Mouse (Mus musculus): ENCODE measurements around the gene Map3k5. TPM values are rescaled to one million over a fixed set of nuclear protein-coding genes. Genes with fewer than 3 reads are reported as not detected.

Map3k5 gene
- total RNA-seq, 2 experiments from 2014 or later: 25.6 to 28.2 TPM

GRCm38 (mm10) chr10:19935295-19935623 lies 987 bp downstream of the Map3k5 start:
- peak; percentile 9 to 35 for DNase-seq

GRCm38 (mm10) chr10:19935821-19936367 lies 1.6 kb downstream of the Map3k5 start:
- DNase-seq: no peak

DNA sequence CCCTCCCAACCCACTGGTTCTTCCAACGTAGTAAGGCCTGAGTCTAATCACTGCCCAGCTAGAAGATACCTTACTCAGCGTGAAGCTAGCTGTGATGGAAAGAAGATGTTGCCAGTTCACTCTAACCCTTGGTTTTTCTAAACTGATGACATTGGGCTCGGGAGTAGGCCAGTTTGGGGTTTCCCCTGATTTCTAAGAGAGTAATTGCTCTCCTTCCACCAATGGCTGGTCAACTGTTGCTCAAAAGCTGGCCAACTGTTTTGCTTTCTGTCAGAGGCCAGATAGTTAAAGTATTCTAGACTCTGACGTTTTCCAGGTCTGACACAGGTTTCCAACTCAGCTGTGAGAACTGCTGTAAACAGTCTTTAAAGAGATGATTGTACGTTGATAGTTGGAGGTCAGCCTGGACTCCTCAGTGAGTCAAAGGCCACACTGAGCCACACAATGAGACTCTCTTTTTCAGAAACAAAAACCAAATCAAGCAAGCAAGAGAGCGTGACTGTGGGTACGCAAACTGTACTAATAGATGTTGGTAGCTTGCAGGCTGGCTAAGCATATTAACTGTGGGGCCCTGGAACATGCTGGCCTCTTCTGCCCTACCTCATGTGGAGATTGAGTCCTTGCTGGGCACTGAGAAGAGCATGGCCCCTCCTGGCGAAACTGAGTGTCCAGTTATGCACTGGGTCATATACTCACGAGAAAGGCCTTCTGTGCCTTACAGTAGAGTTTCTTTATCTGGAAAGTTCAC lies 2.9 kb downstream of the Map3k5 start:
- no peak for DNase-seq

DNA sequence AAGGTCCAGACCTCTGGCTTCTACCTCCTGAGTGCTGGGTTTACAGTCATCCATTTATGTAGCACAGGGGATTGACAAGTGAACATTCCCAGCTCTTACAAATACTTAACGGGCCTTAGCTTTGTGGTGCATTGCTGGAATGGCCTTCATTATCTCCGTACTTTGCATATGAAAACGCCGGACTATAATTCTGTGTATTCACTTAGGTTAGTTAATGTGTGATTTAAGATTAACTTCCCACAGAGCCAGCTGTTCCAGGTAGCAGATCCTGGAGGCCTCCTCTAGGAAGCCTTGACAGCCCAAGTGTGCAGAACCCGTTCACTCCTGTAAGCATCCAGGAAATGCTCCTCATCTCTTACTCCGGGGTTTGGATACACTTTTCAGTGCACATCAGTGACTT lies 4.5 kb downstream of the Map3k5 start:
- DNase-seq: no peak

- DNase-seq: peak; percentile 12 to 34
Observed at GRCm38 (mm10) chr10:19939282-19939705, 5.0 kb downstream of the Map3k5 start.

DNA sequence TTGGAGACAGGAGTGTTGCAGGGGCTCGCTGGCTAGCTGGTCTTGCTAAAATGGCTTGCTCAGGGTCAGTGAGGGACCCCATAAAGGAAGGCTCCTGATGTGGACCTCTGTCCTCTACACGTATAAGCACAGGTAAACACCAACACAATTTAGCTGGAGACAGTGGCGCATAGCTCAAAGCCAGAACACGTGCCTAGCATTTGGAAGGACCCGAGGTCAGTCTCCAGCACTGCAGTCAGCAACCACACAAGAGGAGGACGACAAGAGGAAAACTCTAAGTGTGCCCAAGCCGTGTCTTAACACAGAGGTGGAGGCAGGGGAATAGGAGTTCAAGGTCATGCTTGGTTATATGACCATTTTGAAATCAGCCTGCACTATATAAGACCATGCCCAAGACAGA lies 5.9 kb downstream of the Map3k5 start:
- DNase-seq: no peak

DNA sequence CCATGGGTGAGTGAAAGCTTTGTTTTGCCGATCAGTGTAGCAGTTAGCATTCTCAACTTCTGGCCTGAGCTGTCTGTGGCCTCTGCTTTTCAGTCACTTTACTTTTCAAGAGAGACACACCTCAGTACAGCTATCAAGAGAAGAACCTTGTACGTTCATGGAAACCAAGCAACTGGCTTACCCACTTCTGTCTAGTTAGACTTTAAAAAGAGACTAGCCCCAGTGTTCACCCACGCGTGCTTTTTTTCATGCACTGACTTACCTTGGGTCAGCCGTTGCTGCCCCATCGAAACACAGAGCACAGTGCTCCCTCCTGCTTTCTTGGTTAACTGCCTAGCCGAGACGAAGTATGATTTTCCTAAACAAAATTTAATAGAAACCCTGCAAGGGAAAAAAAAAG lies 6.4 kb downstream of the Map3k5 start:
- no peak for DNase-seq

DNA sequence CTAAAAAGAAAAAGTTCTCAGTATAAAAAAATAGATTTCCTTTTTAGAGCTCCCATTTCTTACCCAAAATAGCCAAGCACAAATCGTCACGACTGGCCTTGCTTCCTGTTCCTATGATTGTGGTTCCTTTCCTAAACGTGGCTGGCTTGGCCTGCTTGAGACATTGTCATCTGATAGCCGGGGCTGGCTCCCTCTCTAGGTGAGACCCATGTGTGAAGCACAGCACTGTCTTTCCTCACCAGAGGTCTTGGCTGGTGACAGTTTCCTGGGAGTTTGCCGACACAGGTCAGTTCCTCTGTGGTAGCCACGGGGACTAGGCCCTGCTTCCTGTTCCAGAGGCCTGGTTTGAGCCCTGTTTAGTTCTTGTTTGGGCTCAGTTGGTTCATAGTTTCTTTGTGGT lies 6.8 kb downstream of the Map3k5 start:
- peak; percentile 15 to 28 for DNase-seq

DNA sequence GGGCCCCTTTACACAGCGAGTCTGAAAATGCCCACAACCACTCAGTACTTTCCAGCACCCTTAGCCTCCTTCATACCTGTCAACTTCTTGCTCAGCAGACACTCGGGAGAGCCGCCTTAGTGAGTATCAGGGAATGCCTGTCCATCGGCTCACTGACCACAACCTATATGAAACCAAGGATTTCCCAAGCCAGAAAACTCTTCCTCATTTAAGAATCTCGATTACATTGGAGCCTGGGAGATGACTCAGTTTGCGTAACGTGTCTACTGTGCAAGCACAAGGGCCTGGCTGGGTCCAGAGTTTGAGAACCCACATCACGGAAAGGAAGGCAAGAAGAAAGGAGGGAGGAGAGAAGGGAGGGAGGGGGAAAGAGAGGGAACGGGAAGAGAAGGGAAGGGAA lies 7.6 kb downstream of the Map3k5 start:
- no peak for DNase-seq

GRCm38 (mm10) chr10:19942621-19943020 lies 8.3 kb downstream of the Map3k5 start:
- no peak for DNase-seq

GRCm38 (mm10) chr10:19945651-19946050 lies 11.4 kb downstream of the Map3k5 start:
- DNase-seq: no peak

GRCm38 (mm10) chr10:19946644-19947043 lies 12.4 kb downstream of the Map3k5 start:
- DNase-seq: no peak

DNA sequence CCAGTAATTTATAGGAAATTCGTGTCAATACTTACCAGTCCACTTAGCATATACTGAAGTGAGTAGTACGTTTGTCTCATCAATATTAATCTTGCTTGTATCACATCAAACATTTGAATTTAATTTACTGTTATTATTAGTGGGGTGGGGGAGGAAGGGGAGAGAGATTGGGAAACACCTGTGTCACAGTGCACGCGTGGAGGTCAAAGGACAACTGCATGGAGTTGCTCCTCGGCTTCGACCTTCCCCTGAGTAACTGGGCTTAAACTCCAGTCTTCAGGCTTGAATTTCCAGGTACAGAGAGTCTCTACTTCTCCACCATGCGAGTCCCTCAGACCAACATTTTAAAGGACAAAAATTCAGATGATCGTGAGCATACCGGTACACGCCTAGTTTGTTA lies 13.2 kb downstream of the Map3k5 start:
- no peak for DNase-seq

DNA sequence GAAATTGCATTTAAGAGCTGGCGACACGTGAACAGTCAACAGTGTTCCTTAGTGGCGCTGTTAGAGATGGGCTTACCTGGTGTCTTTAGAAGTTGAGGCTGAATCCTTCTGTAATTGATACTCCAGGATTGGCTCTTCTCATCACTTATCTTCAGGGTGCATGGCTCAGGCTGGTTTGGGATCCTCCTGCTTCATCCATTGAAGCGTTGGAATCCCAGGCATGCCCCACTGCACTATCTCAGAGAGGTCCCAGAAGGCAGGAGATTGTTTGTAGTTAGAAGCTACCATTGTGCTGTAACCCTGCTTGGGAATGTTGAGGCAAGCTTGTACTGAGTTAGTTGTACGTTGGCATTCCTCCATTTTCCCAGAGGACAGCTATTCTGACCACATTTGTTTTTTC lies 13.6 kb downstream of the Map3k5 start:
- DNase-seq: no peak

DNA sequence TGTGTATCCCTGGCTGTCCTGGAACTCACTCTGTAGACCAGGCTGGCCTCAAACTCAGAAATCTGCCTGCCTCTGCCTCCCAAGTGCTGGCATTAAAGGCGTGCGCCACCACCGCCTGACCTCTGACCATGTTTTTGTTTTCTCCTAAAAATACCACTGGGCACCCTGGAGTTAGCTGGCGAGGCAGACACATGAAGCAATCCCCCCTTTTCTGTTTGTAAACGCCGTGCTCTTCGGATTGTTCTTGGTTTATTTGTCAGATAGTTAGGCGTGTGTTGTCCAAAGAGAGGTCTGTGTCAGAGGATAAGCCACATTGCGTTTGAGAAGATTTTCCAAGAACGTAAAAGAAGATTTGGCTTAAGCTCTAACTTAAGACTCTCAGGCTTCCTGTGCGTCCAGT lies 14.1 kb downstream of the Map3k5 start:
- DNase-seq: no peak

DNA sequence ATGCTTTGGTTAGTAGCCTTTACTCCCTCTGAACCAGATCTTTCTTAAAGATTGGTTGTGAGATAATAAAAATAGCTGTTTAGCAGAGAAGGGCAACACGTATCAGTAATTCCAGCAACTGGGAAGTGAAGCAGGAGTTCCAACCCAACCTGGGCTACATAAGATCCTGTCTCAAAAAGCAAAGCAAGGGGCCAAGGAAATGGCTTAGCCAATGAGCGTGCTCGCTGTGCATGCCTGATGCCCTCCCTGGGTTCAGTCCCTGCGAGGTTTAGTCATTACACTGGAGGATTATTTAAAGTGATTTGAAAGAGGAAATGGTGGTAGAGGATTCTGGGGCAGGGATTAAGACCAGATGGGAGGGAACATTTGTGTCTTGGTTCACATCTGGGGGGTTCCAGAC lies 14.8 kb downstream of the Map3k5 start:
- no peak for DNase-seq

DNA sequence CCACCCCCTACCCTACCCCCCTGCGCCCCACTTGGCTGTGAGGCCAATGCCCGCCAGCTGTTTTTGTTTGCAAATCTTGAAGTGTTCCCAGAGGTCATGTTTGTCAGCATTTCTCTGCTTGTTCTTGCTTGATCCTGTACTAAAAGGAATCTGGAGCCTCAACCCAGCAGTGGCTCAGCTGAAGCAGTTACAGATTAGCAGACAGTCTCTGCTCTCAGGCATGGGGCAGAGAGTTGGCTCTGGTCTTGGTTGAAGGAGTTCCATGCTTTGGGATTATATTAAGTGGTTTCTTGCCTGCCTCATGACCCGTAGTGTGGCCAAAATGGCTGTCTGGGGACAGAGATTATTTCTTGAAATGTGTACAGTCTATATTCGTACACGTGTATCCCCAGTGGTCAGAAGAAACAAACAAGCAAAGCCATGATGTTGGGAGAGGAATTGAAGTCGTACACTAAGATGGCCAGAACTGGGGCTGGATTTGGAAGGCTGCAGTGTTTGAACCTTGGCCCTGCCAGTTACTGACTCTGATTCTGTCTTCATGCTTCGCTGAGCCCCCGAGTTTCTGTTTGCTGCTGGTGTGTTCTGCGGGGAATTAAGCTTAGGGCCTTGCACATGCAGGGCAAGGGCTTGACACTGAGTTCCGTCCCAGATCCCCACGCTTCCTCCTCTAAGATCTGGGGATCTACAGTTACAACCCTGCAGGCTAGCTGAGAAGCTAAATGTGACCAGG lies 18.9 kb downstream of the Map3k5 start:
- no peak for DNase-seq

DNA sequence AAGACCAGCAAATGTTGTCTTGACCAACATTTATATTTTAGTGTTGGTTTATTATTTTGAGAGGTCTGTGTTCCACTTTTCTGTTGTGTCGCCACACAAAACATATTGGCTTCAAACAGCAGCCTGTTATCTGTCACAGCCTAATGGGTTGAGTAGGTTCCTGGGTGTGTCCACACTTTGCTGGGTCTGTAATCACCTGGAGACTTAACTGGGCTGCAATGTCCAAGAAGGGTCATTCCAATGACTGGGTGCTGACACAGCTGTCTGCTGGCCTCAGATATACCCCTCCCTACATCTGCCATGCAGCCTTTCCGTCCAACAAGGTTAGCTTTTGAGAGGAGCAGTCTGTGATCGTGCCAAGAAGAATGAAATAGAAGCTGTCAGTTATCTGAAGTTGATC lies 20.3 kb downstream of the Map3k5 start:
- no peak for DNase-seq

DNA sequence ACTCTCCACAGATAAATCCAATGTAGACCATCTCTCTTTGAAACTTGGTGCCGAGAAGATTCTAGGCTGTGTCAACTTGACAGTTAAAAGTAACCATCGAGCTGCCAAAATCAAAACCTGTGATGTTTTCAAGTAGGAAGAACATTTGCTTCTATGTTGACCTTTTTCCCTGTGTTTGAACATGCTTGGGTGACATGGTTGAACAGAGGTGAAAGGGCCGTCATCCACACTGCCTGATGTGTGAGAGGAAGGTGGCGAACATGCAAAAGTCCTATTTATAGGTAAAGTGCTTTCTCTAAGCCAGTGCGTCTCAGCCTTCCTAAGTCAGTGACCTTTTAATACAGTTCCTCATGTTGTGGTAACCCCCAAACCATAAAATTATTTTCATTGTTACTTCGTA lies 21.5 kb downstream of the Map3k5 start:
- no peak for DNase-seq

- DNase-seq: no peak
Observed at GRCm38 (mm10) chr10:19956745-19957144, 22.5 kb downstream of the Map3k5 start.

DNA sequence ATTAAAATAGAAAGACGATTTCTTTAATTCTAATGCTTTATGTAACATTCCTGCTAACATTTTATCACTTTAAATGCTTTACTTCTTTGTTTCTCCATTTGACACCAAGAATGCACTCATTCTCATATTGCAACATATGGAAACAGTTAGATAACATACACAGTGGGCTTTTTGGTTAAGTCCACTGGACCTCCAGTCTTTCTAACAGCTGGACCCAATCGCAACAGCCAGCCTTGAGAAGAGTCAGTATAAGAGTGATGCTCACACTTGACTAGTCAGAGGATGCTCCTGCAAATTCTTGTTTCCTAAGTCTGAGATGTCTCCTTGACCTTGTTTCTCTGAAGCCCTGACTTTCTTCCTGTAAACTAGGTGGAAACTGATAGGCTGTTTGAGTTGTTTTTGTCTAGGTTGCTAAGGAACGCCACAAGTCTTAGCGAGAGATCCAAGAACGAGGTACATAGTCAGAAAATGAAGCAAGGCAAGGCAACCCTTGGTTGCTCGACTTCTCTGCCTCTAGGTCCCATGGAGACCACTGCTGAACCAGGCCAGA lies 26.6 kb downstream of the Map3k5 start:
- no peak for DNase-seq

DNA sequence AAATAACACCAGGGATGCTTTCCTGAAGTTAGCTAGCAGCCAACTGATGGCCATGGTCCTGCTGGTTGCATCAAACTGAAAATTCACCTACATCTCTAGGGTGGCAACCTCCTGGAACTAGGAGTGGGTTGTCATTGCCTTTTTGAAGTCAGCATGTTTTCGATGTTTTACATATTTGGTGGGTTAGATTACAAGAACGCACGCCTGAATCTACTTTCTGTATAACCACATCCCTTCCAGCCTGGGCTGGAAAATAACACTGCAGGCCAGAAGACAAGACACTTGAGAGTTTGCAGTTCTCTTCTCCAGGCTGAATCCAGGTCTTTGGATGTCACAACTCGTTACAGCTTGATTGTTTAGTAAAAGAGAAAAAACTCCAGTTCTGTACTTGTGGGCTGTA lies 28.5 kb downstream of the Map3k5 start:
- DNase-seq: no peak

- no peak for DNase-seq
Observed at GRCm38 (mm10) chr10:19963206-19963605, 28.9 kb downstream of the Map3k5 start.
